Mouse (Mus musculus) forebrain, embryonic 14.5 days (tissue): Measurements from ENCODE around the gene Gm17606. TPM values are rescaled to one million over a fixed set of nuclear protein-coding genes. Genes with fewer than 3 reads are reported as not detected.

Experiments
- ATAC-seq: fragments of 200-750 bp; cut with Nextera tagmentation; 2 replicates; pipeline ENCODE4 v1.8.0; 2017; ENCODE audit warnings: mild to moderate bottlenecking, moderate library complexity
- DNase-seq: peaks from one replicate; pipeline ENCODE4 v3.0.0-alpha.2; 2015; ENCODE audit warnings: low spot score
- H3K27ac ChIP-seq: fragments of 300-500 bp; sonication (generic); 2 replicates; pipeline ENCODE4 v1.5.1; 2014; ENCODE audit warnings: low read depth, mild to moderate bottlenecking, control low read depth, low read length, moderate library complexity
- H3K27me3 ChIP-seq: fragments of 300-500 bp; sonication (generic); replicated peaks from 2 replicates; pipeline ENCODE4 v1.6.1; 2014; ENCODE audit warnings: low read length, control low read depth, mixed read lengths; ENCODE audit not compliant: control insufficient read depth, insufficient read depth
- H3K36me3 ChIP-seq: fragments of 300-500 bp; sonication (generic); 2 replicates; pipeline ENCODE4 v1.6.1; 2014; ENCODE audit warnings: low read length, control low read depth; ENCODE audit not compliant: control insufficient read depth, insufficient read depth
- H3K4me1 ChIP-seq: fragments of 300-500 bp; sonication (generic); 2 replicates; pipeline ENCODE4 v1.6.1; 2014; ENCODE audit warnings: antibody characterized with exemption, low read length, control low read depth; ENCODE audit not compliant: control insufficient read depth, insufficient read depth
- H3K4me2 ChIP-seq: fragments of 300-500 bp; sonication (generic); 2 replicates; pipeline ENCODE4 v1.6.1; 2014; ENCODE audit warnings: mild to moderate bottlenecking, control low read depth, low read length
- H3K4me3 ChIP-seq: fragments of 300-500 bp; sonication (generic); 2 replicates; pipeline ENCODE4 v1.5.1; 2014; ENCODE audit warnings: low read depth, low read length, control low read depth
- H3K9ac ChIP-seq: fragments of 300-500 bp; sonication (generic); 2 replicates; pipeline ENCODE4 v1.6.1; 2014; ENCODE audit warnings: mild to moderate bottlenecking, low read length, control low read depth, moderate library complexity
- H3K9me3 ChIP-seq: fragments of 300-500 bp; sonication (generic); replicated peaks from 2 replicates; pipeline ENCODE4 v1.6.1; 2016; ENCODE audit warnings: low read length, control low read depth, mixed read lengths; ENCODE audit not compliant: control insufficient read depth
- WGBS: fragments of 180-500 bp; shearing (Covaris S2); extraction: QIAGEN DNeasy Blood & Tissue Kit; methylation state at CpG from one replicate; pipeline ENCODE4 v1.1.7; 2014; 5-methylcytosine and 5-hydroxymethylcytosine counted together
- microRNA counts: library from miRNA; unstranded; fragments of <30 nt; microRNA quantifications from one replicate; lab custom pipeline; 2016
- microRNA-seq: library from miRNA; unstranded; fragments of <30 nt; microRNA quantifications from one replicate; pipeline ENCODE4, GENCODE M21; 2016
- polyA plus RNA-seq: library from polyadenylated mRNA; unstranded; fragments of >200 nt; fragmentation: Nextera tagmentation; extraction: Ambion mirVana; gene quantifications from 2 replicates; pipeline ENCODE4 v1.2.1, GENCODE M21; 2014

Gene Gm17606
- polyA plus RNA-seq, 1 experiment from 2014 or later = not detected

GRCm38 (mm10) chr14:54686063-54686521 lies 45.3 kb downstream of the Gm17606 start, which contains the start of gene 1700123O20Rik:
Gene 1700123O20Rik (plus strand): TSS chr14:54686216.
- ATAC-seq (peak; percentile 77), DNase-seq (peak; percentile 94)
- peak within 1 kb of the TSS; percentile 80 for H3K4me2 ChIP-seq
- peak within 1 kb of the TSS; percentile 78 for H3K4me3 ChIP-seq
- no peaks in the 10 kb centered on the region for H3K27me3 ChIP-seq
- H3K36me3 ChIP-seq = peaks cover 41% of the 10 kb centered on the region
- H3K27ac ChIP-seq = peak within 1 kb of the TSS; percentile 89
- under 1% methylated on average over 33 of the region's 41 CpGs for WGBS
- peaks cover 17% of the 10 kb centered on the region for H3K4me1 ChIP-seq
- H3K9ac ChIP-seq = peak within 1 kb of the TSS; percentile 91
- H3K9me3 ChIP-seq = no peaks in the 10 kb centered on the region

- under 1% methylated on average over 44 of the region's 44 CpGs for WGBS
- H3K27ac ChIP-seq = peak within 1 kb of the TSS; percentile 89
- no peaks in the 10 kb centered on the region for H3K27me3 ChIP-seq
- DNase-seq (peak; percentile 100), ATAC-seq (peak; percentile 98)
- H3K9ac ChIP-seq = peak within 1 kb of the TSS; percentile 91
- H3K4me1 ChIP-seq = peaks cover 17% of the 10 kb centered on the region
- peaks cover 41% of the 10 kb centered on the region for H3K36me3 ChIP-seq
- H3K4me2 ChIP-seq = peak within 1 kb of the TSS; percentile 80
- H3K4me3 ChIP-seq = peak within 1 kb of the TSS; percentile 78
- no peaks in the 10 kb centered on the region for H3K9me3 ChIP-seq
These were observed 45.9 kb downstream of the Gm17606 start, which contains the start of gene Acin1 for GRCm38 (mm10) chr14:54686522-54687143. Gene Acin1 (minus strand): TSS chr14:54686931.

GRCm38 (mm10) chr14:54687251-54687650 lies 46.5 kb downstream of the Gm17606 start:
- DNase-seq = no peak
- H3K36me3 ChIP-seq = peaks cover 35% of the 10 kb centered on the region
- H3K9me3 ChIP-seq = no peaks in the 10 kb centered on the region
- no peak for ATAC-seq
- peak overlapping the region; percentile 68 for H3K4me2 ChIP-seq
- H3K27ac ChIP-seq = 0 out of 2 replicates have a peak overlapping the region, but pooled peaks have one; percentile 39
- peak overlapping the region; percentile 72 for H3K9ac ChIP-seq
- no peaks in the 10 kb centered on the region for H3K27me3 ChIP-seq
- peak overlapping the region; percentile 78 for H3K4me3 ChIP-seq
- H3K4me1 ChIP-seq = peaks cover 17% of the 10 kb centered on the region
- WGBS = 7% methylated on average over 8 of the region's 8 CpGs

- WGBS = 84% methylated on average over 6 of the region's 6 CpGs
These were observed 54.3 kb downstream of the Gm17606 start for GRCm38 (mm10) chr14:54695042-54695441.

GRCm38 (mm10) chr14:54696752-54697151 lies 56.0 kb downstream of the Gm17606 start:
- no peak overlapping the region for H3K4me2 ChIP-seq
- no peak for DNase-seq
- no peak overlapping the region for H3K27ac ChIP-seq
- H3K9me3 ChIP-seq = no peaks in the 10 kb centered on the region
- 90% methylated on average over 4 of the region's 4 CpGs for WGBS
- no peak overlapping the region for H3K9ac ChIP-seq
- ATAC-seq = no peak
- no peak overlapping the region for H3K4me3 ChIP-seq
- peaks cover 21% of the 10 kb centered on the region for H3K36me3 ChIP-seq
- H3K27me3 ChIP-seq = no peaks in the 10 kb centered on the region
- H3K4me1 ChIP-seq = no peaks in the 10 kb centered on the region

More at GRCm38 (mm10) chr14:54695042-54695441, 54.3 kb downstream of the Gm17606 start:
- H3K27ac ChIP-seq = no peak overlapping the region
- no peak for DNase-seq
- no peak for ATAC-seq
- peaks cover 32% of the 10 kb centered on the region for H3K36me3 ChIP-seq
- no peak overlapping the region for H3K4me3 ChIP-seq
- H3K27me3 ChIP-seq = no peaks in the 10 kb centered on the region
- no peak overlapping the region for H3K4me2 ChIP-seq
- no peak overlapping the region for H3K9ac ChIP-seq
- no peaks in the 10 kb centered on the region for H3K4me1 ChIP-seq
- H3K9me3 ChIP-seq = no peaks in the 10 kb centered on the region

MicroRNA genes within 50 kb of the gene (microRNA counts, 519-probe panel; counts per million panel counts)
- not detected for microRNA mmu-miR-686 (lab: Ali Mortazavi, UCI)

Small RNA genes lying within 50 kb of the gene (microRNA-seq; reads per million reads assigned to microRNA genes)
- gene Mir686 (not detected), gene Mir6948 (0.53 reads per million)

Other genes with a start within 250 kb of the Gm17606 start
- 4.3 and 5.1 TPM in 2 replicates for gene Slc7a7, start 223.2 kb upstream of the Gm17606 start, polyA plus RNA-seq
- gene Mrpl52, start 214.0 kb upstream of the Gm17606 start, polyA plus RNA-seq = 274 and 289 TPM in 2 replicates
- gene Mmp14, start 209.3 kb upstream of the Gm17606 start, polyA plus RNA-seq = 48.2 and 51.5 TPM in 2 replicates
- gene Lrp10, start 176.8 kb upstream of the Gm17606 start, polyA plus RNA-seq = 19.2 and 21.0 TPM in 2 replicates
- gene Rem2, start 164.9 kb upstream of the Gm17606 start, polyA plus RNA-seq = 19.6 and 26.4 TPM in 2 replicates
- 98.5 and 103 TPM in 2 replicates for gene Prmt5, start 123.4 kb upstream of the Gm17606 start, polyA plus RNA-seq
- gene Haus4, start 86.3 kb upstream of the Gm17606 start, polyA plus RNA-seq = 24.9 and 27.3 TPM in 2 replicates
- 3.4 and 4.0 TPM in 2 replicates for gene Ajuba, start 63.4 kb upstream of the Gm17606 start, polyA plus RNA-seq
- 6.3 and 8.7 TPM in 2 replicates for gene 4931414P19Rik, start 35.0 kb upstream of the Gm17606 start, polyA plus RNA-seq
- gene Psmb5, start 22.9 kb upstream of the Gm17606 start, polyA plus RNA-seq = 506 and 542 TPM in 2 replicates
- gene Psmb11, start 19.5 kb upstream of the Gm17606 start, polyA plus RNA-seq = not detected in 2 replicates
- 4.8 and 5.7 TPM in 2 replicates for gene Cdh24, start 412 bp downstream of the Gm17606 start, polyA plus RNA-seq
- 89.3 and 91.5 TPM in 2 replicates for gene 1700123O20Rik, start 45.3 kb downstream of the Gm17606 start, polyA plus RNA-seq
- gene Acin1, start 46.0 kb downstream of the Gm17606 start, polyA plus RNA-seq = 121 and 140 TPM in 2 replicates
- gene Gm29776, start 57.9 kb downstream of the Gm17606 start, polyA plus RNA-seq = 0.14 and 0.15 TPM in 2 replicates
- gene Cebpe, start 71.2 kb downstream of the Gm17606 start, polyA plus RNA-seq = not detected in 2 replicates
- gene Slc7a8, start 141.0 kb downstream of the Gm17606 start, polyA plus RNA-seq = 6.9 and 9.8 TPM in 2 replicates
- not detected in 2 replicates for gene Rnf212b, start 173.2 kb downstream of the Gm17606 start, polyA plus RNA-seq
- gene Homez, start 230.0 kb downstream of the Gm17606 start, polyA plus RNA-seq = 9.3 and 11.7 TPM in 2 replicates
- 2.5 TPM in 2 replicates for gene Ppp1r3e, start 236.6 kb downstream of the Gm17606 start, polyA plus RNA-seq
- 4.0 and 4.4 TPM in 2 replicates for gene Bcl2l2, start 242.4 kb downstream of the Gm17606 start, polyA plus RNA-seq
- gene Gm20521, start 242.5 kb downstream of the Gm17606 start, polyA plus RNA-seq = not detected in 2 replicates